Mouse (Mus musculus) limb, embryonic 15.5 days (tissue): ENCODE measurements at regions not wholly inside any gene's neighbourhood (a gene's known extent, or its start where the extent isn't known, plus 50 kb on each side); places are given as distances from the start of the nearest gene placed in this dataset.
"Not testable (repeated sequence)": the region's sequence is repeated elsewhere in the genome, so short reads cannot be mapped to it uniquely, and the experiment has no call there.

Experiments
- ATAC-seq: fragments of 200-750 bp; cut with Nextera tagmentation; 2 replicates; pipeline ENCODE4 v1.8.0; 2017; ENCODE audit warnings: low read depth, moderate TSS enrichment; ENCODE audit not compliant: insufficient number of reproducible peaks, low FRiP score, low TSS enrichment
- H3K27ac ChIP-seq: fragments of 300-500 bp; sonication (generic); 2 replicates; pipeline ENCODE4 v1.5.1; 2015; ENCODE audit warnings: moderate library complexity, mild to moderate bottlenecking, inconsistent platforms
- H3K27me3 ChIP-seq: fragments of 300-500 bp; sonication (generic); 2 replicates; pipeline ENCODE4 v1.6.1; 2015; ENCODE audit warnings: inconsistent platforms
- H3K36me3 ChIP-seq: fragments of 300-500 bp; sonication (generic); 2 replicates; pipeline ENCODE4 v1.6.1; 2015; ENCODE audit warnings: inconsistent platforms
- H3K4me1 ChIP-seq: fragments of 300-500 bp; sonication (generic); 2 replicates; pipeline ENCODE4 v1.6.1; 2015; ENCODE audit warnings: inconsistent platforms
- H3K4me2 ChIP-seq: fragments of 300-500 bp; sonication (generic); 2 replicates; pipeline ENCODE4 v1.6.1; 2015; ENCODE audit warnings: mild to moderate bottlenecking, inconsistent platforms
- H3K4me3 ChIP-seq: fragments of 300-500 bp; sonication (generic); 2 replicates; pipeline ENCODE4 v1.5.1; 2015; ENCODE audit warnings: mild to moderate bottlenecking, inconsistent platforms
- H3K9ac ChIP-seq: fragments of 300-500 bp; sonication (generic); 2 replicates; pipeline ENCODE4 v1.6.1; 2015; ENCODE audit warnings: inconsistent platforms
- H3K9me3 ChIP-seq: fragments of 300-500 bp; sonication (generic); 2 replicates; pipeline ENCODE4 v1.6.1; 2016; ENCODE audit warnings: inconsistent platforms
- WGBS: fragments of 180-500 bp; shearing (Covaris S2); methylation state at CpG from one replicate; pipeline ENCODE4 v1.1.7; 2015; 5-methylcytosine and 5-hydroxymethylcytosine counted together

DNA sequence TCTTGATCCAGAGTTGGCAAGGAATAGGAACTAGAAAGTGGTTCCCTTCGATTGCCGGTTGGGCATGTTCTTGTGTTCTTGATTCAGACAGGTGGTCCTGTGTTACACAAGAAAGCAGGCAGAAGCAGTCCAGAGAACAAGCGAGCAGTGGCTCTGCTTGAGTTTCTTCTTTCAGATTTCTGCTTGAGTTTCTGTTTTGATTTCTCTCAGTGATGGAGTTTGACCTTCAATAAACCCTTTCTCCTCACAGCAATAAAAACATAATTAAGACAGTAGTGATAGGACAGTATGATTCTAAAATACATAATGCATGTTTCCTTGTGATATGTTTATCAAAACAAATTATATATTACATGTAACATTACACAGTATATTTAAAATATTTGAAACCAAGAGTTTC is 59.1 kb downstream of the Klf6 start:
- Histone ChIP-seq H3K27me3 (no peaks in the 10 kb centered on the region), H3K27ac (no peak overlapping the region), H3K4me3 (no peak overlapping the region), H3K9ac (no peak overlapping the region), H3K36me3 (no peaks in the 10 kb centered on the region), H3K4me1 (no peaks in the 10 kb centered on the region), H3K9me3 (no peaks in the 10 kb centered on the region), H3K4me2 (no peak overlapping the region)
- 75% methylated on average over 3 of the region's 3 CpGs for WGBS
- no peak for ATAC-seq

- H3K4me3 ChIP-seq = no peak overlapping the region
- H3K27ac ChIP-seq = no peak overlapping the region
- H3K4me1 ChIP-seq = no peaks in the 10 kb centered on the region
- WGBS = 74% methylated on average over 2 of the region's 2 CpGs
- no peak overlapping the region for H3K4me2 ChIP-seq
- no peak overlapping the region for H3K9ac ChIP-seq
- no peaks in the 10 kb centered on the region for H3K9me3 ChIP-seq
- H3K36me3 ChIP-seq = no peaks in the 10 kb centered on the region
- no peaks in the 10 kb centered on the region for H3K27me3 ChIP-seq
- ATAC-seq = no peak
Measured at GRCm38 (mm10) chr13:5931433-5931832, 70.2 kb downstream of the Klf6 start.

GRCm38 (mm10) chr13:5937436-5937835 is 76.2 kb downstream of the Klf6 start:
- ATAC-seq = no peak
- no peaks in the 10 kb centered on the region for H3K27me3 ChIP-seq
- no peak overlapping the region for H3K4me2 ChIP-seq
- no peaks in the 10 kb centered on the region for H3K36me3 ChIP-seq
- no peaks in the 10 kb centered on the region for H3K9me3 ChIP-seq
- H3K9ac ChIP-seq = no peak overlapping the region
- H3K4me3 ChIP-seq = no peak overlapping the region
- no peak overlapping the region for H3K27ac ChIP-seq
- 70% methylated on average over 2 of the region's 2 CpGs for WGBS
- no peaks in the 10 kb centered on the region for H3K4me1 ChIP-seq

DNA sequence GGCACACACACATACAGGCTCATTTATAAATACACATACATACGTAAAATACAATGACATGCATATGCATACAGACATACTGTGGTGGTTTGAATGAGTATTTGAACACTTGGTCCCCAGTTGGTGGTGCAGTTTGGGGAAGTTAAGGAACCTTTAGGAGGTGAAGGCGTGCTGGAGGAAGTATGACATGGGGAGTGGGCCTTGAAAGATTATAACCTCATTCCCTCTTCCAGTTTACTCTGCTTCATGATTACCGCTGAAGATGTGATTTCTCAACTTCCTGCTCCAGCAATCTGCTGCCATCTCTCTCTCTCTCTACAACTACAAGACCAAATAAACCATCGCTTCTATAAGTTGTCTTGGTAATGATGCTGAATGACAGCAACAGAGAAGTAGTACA is 76.7 kb downstream of the Klf6 start:
- no peak for ATAC-seq
- Histone ChIP-seq H3K4me1 (no peaks in the 10 kb centered on the region), H3K27me3 (no peaks in the 10 kb centered on the region), H3K36me3 (no peaks in the 10 kb centered on the region), H3K4me2 (no peak overlapping the region), H3K9me3 (no peaks in the 10 kb centered on the region), H3K4me3 (no peak overlapping the region), H3K9ac (no peak overlapping the region), H3K27ac (no peak overlapping the region)
- 93% methylated on average over 4 of the region's 4 CpGs for WGBS

GRCm38 (mm10) chr13:5939368-5939767 is 78.1 kb downstream of the Klf6 start:
- ATAC-seq = no peak
- H3K27ac ChIP-seq = no peak overlapping the region
- WGBS = 79% methylated on average over 3 of the region's 3 CpGs

GRCm38 (mm10) chr13:5952863-5953262 is 91.6 kb downstream of the Klf6 start:
- Histone ChIP-seq H3K4me2 (no peak overlapping the region), H3K9me3 (no peaks in the 10 kb centered on the region), H3K27ac (no peak overlapping the region)

More at GRCm38 (mm10) chr13:5939368-5939767, 78.1 kb downstream of the Klf6 start:
- no peaks in the 10 kb centered on the region for H3K36me3 ChIP-seq
- H3K9me3 ChIP-seq = no peaks in the 10 kb centered on the region
- H3K9ac ChIP-seq = no peak overlapping the region
- no peak overlapping the region for H3K4me2 ChIP-seq
- no peak overlapping the region for H3K4me3 ChIP-seq
- no peaks in the 10 kb centered on the region for H3K4me1 ChIP-seq
- H3K27me3 ChIP-seq = no peaks in the 10 kb centered on the region

GRCm38 (mm10) chr13:5955121-5955520 is 93.8 kb downstream of the Klf6 start:
- not testable (repeated sequence) for H3K9ac ChIP-seq, H3K4me1 ChIP-seq, H3K36me3 ChIP-seq, H3K4me3 ChIP-seq, H3K27me3 ChIP-seq, ATAC-seq, H3K27ac ChIP-seq, H3K9me3 ChIP-seq, H3K4me2 ChIP-seq

More at GRCm38 (mm10) chr13:5952863-5953262, 91.6 kb downstream of the Klf6 start:
- Histone ChIP-seq H3K9ac (no peak overlapping the region), H3K4me3 (no peak overlapping the region), H3K27me3 (no peaks in the 10 kb centered on the region), H3K36me3 (no peaks in the 10 kb centered on the region), H3K4me1 (no peaks in the 10 kb centered on the region)
- 82% methylated on average over 2 of the region's 2 CpGs for WGBS
- ATAC-seq = no peak

- no peak overlapping the region for H3K27ac ChIP-seq
- no peaks in the 10 kb centered on the region for H3K4me1 ChIP-seq
- H3K4me2 ChIP-seq = no peak overlapping the region
- H3K36me3 ChIP-seq = no peaks in the 10 kb centered on the region
- WGBS = 38% methylated on average over 1 of the region's 1 CpGs
- H3K9me3 ChIP-seq = no peaks in the 10 kb centered on the region
- no peak for ATAC-seq
- no peak overlapping the region for H3K4me3 ChIP-seq
- no peaks in the 10 kb centered on the region for H3K27me3 ChIP-seq
- H3K9ac ChIP-seq = no peak overlapping the region
Measured at GRCm38 (mm10) chr13:5956145-5956544, 94.9 kb downstream of the Klf6 start.

- Histone ChIP-seq H3K27ac (no peak overlapping the region), H3K4me3 (no peak overlapping the region), H3K27me3 (no peaks in the 10 kb centered on the region), H3K9ac (no peak overlapping the region), H3K36me3 (no peaks in the 10 kb centered on the region), H3K9me3 (no peaks in the 10 kb centered on the region), H3K4me2 (no peak overlapping the region), H3K4me1 (no peaks in the 10 kb centered on the region)
- 86% methylated on average over 1 of the region's 1 CpGs for WGBS
- ATAC-seq = no peak
Measured at GRCm38 (mm10) chr13:5962947-5963346, 101.7 kb downstream of the Klf6 start.

GRCm38 (mm10) chr13:5964626-5965025 is 103.3 kb downstream of the Klf6 start:
- no peak for ATAC-seq
- H3K4me3 ChIP-seq = no peak overlapping the region
- H3K9me3 ChIP-seq = no peaks in the 10 kb centered on the region
- no peaks in the 10 kb centered on the region for H3K36me3 ChIP-seq
- no peaks in the 10 kb centered on the region for H3K27me3 ChIP-seq
- WGBS = 91% methylated on average over 1 of the region's 1 CpGs
- no peak overlapping the region for H3K4me2 ChIP-seq
- H3K27ac ChIP-seq = no peak overlapping the region
- no peak overlapping the region for H3K9ac ChIP-seq
- no peaks in the 10 kb centered on the region for H3K4me1 ChIP-seq

- WGBS = 41% methylated on average over 1 of the region's 1 CpGs
- Histone ChIP-seq H3K4me3 (no peak overlapping the region), H3K27me3 (no peaks in the 10 kb centered on the region), H3K36me3 (no peaks in the 10 kb centered on the region), H3K9ac (no peak overlapping the region), H3K9me3 (no peaks in the 10 kb centered on the region), H3K27ac (no peak overlapping the region), H3K4me1 (no peaks in the 10 kb centered on the region), H3K4me2 (no peak overlapping the region)
- ATAC-seq = no peak
Measured at GRCm38 (mm10) chr13:5978615-5979014, 117.3 kb downstream of the Klf6 start.

DNA sequence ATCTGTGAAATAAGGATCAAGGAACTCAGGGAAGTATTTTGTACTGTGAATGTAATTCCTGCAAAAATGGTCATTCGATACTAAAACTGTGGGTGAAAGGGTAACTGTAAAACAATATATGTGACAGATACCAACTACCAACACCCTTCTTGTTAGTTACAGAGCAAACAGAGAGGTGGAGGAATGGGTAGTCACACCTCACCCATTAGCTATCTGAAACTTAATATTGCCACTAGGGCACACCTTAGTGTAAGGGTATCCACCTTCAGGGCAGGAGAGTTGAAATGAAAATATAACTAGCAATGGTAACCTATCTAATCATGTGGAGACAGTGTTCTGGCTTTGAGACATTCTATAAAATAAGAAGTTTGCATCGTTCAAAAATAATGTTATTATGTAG is 126.2 kb downstream of the Klf6 start:
- Histone ChIP-seq H3K9ac (no peak overlapping the region), H3K27me3 (no peaks in the 10 kb centered on the region), H3K36me3 (no peaks in the 10 kb centered on the region), H3K4me3 (no peak overlapping the region), H3K27ac (no peak overlapping the region), H3K4me2 (no peak overlapping the region), H3K4me1 (no peaks in the 10 kb centered on the region), H3K9me3 (no peaks in the 10 kb centered on the region)
- WGBS = 84% methylated on average over 2 of the region's 2 CpGs
- no peak for ATAC-seq

GRCm38 (mm10) chr13:5988407-5988806 is 127.1 kb downstream of the Klf6 start:
- Histone ChIP-seq H3K4me2 (no peak overlapping the region), H3K27me3 (no peaks in the 10 kb centered on the region), H3K4me1 (no peaks in the 10 kb centered on the region), H3K9ac (no peak overlapping the region), H3K27ac (no peak overlapping the region), H3K4me3 (no peak overlapping the region), H3K36me3 (no peaks in the 10 kb centered on the region), H3K9me3 (no peaks in the 10 kb centered on the region)
- no peak for ATAC-seq
- WGBS = 84% methylated on average over 7 of the region's 7 CpGs
